ENCODE assay signal across 13 mouse cellular contexts in genomic region chr6:52244471-52245039, GRCm38 (mm10). TPM values are rescaled to one million over a fixed set of nuclear protein-coding genes. Genes with fewer than 3 reads are reported as not detected.
DNase-seq lines count a peak whose midpoint lies in the region; ATAC-seq and TF ChIP-seq lines count a peak whose summit lies in the region.
"Had no signal": no experiment of that assay in that cellular context is flagged by ENCODE, and none has a peak within 500 bp of the region (broad histone marks: within the 10 kb centered on the region; RNA-seq: fewer than 3 reads in every experiment).

No protein-coding gene starts in this region.

- H3K9ac ChIP-seq in lung, postnatal 0 days (replicated peaks; ENCODE audit: low read depth) = no peak overlapping the region
- H3K9ac ChIP-seq in intestine, postnatal 0 days (ENCODE audit: low read depth, low read length) = peak overlapping the region; percentile 8; the same call in 1 of the 2 replicates
- H3K9ac ChIP-seq in neural tube, embryonic 15.5 days (replicated peaks) = peak overlapping the region; percentile 46
- H3K9ac ChIP-seq: forebrain, embryonic 13.5 days had no signal

- H3K27ac ChIP-seq in lung, postnatal 0 days (ENCODE audit: low read length) = no peak overlapping the region
- no peak overlapping the region for H3K27ac ChIP-seq in intestine, postnatal 0 days (ENCODE audit: low read depth, low read length)
- peak overlapping the region; percentile 76 for H3K27ac ChIP-seq in neural tube, embryonic 15.5 days (replicated peaks)
- H3K27ac ChIP-seq: forebrain, embryonic 13.5 days had no signal

- H3K9me3 ChIP-seq in lung, postnatal 0 days (ENCODE audit: low read length) = no peaks in the 10 kb centered on the region
- H3K9me3 ChIP-seq in intestine, postnatal 0 days (ENCODE audit: control insufficient read depth) = no peaks in the 10 kb centered on the region
- H3K9me3 ChIP-seq in neural tube, embryonic 15.5 days (replicated peaks) = no peaks in the 10 kb centered on the region
- H3K9me3 ChIP-seq: forebrain, embryonic 13.5 days had no signal

- H3K4me1 ChIP-seq in lung, postnatal 0 days (ENCODE audit: insufficient read depth, low read depth, low read length) = no peaks in the 10 kb centered on the region; the same call in 1 of the 2 replicates
- no peaks in the 10 kb centered on the region for H3K4me1 ChIP-seq in intestine, postnatal 0 days (replicated peaks; ENCODE audit: control insufficient read depth, insufficient read depth, low read length)
- 0 out of 2 replicates have a peak, but pooled peaks cover 13% of the 10 kb centered on the region for H3K4me1 ChIP-seq in neural tube, embryonic 15.5 days

- no peak for TF ChIP-seq EP300 in lung, postnatal 0 days (IDR thresholded peaks at IDR 0.05)

- ATAC-seq in lung, postnatal 0 days = no peak
- no peak for ATAC-seq in intestine, postnatal 0 days
- no peak for ATAC-seq in neural tube, embryonic 15.5 days (ENCODE audit: low FRiP score)
- ATAC-seq: forebrain, embryonic 13.5 days had no signal

- H3K27me3 ChIP-seq in lung, postnatal 0 days (replicated peaks; ENCODE audit: insufficient read depth, low read length) = peaks cover 95% of the 10 kb centered on the region
- peaks cover 100% of the 10 kb centered on the region for H3K27me3 ChIP-seq in intestine, postnatal 0 days (replicated peaks; ENCODE audit: control insufficient read depth, insufficient read depth, low read length)
- peaks cover 70% of the 10 kb centered on the region for H3K27me3 ChIP-seq in neural tube, embryonic 15.5 days (replicated peaks)

- WGBS in lung, postnatal 0 days = 3% methylated on average over 23 of the region's 23 CpGs
- 3% methylated on average over 23 of the region's 23 CpGs for WGBS in intestine, postnatal 0 days
- 2% methylated on average over 23 of the region's 23 CpGs for WGBS in neural tube, embryonic 15.5 days

- DNase-seq in heart, adult 11 months = peak; percentile 79
- no peak for DNase-seq in heart, postnatal 4 days
- no peak for DNase-seq in lung, postnatal 0 days (ENCODE audit: low spot score)
- no peak for DNase-seq in lung, postnatal 14 days
- DNase-seq in layer of hippocampus, postnatal 10 days (ENCODE audit: low spot score in 2 of 2) = no peak
- no peak for DNase-seq in layer of hippocampus, postnatal 14 days (ENCODE audit: low spot score in 2 of 2)
- DNase-seq: cerebellum, postnatal 25 days; left cerebral cortex, postnatal 4 days had no signal

- TF ChIP-seq CTCF in lung, postnatal 0 days (IDR thresholded peaks at IDR 0.05) = no peak
- TF ChIP-seq CTCF in intestine, postnatal 0 days (IDR thresholded peaks at IDR 0.05; ENCODE audit: low read depth) = no peak

- H3K4me2 ChIP-seq in lung, postnatal 0 days (replicated peaks; ENCODE audit: low read depth, low read length) = 0 out of 2 replicates have a peak overlapping the region, but pooled peaks have one; percentile 5
- peak overlapping the region; percentile 40 for H3K4me2 ChIP-seq in intestine, postnatal 0 days (replicated peaks; ENCODE audit: low read depth)
- H3K4me2 ChIP-seq in neural tube, embryonic 15.5 days = peak overlapping the region; percentile 50
- H3K4me2 ChIP-seq: forebrain, embryonic 13.5 days had no signal

- H3K36me3 ChIP-seq in lung, postnatal 0 days (ENCODE audit: insufficient read depth, low read length) = no peaks in the 10 kb centered on the region
- no peaks in the 10 kb centered on the region; the same call in 1 of the 2 replicates for H3K36me3 ChIP-seq in intestine, postnatal 0 days (ENCODE audit: control insufficient read depth, insufficient read depth)
- no peaks in the 10 kb centered on the region for H3K36me3 ChIP-seq in neural tube, embryonic 15.5 days

- no peak overlapping the region; the same call in 1 of the 2 replicates for H3K4me3 ChIP-seq in lung, postnatal 0 days (ENCODE audit: low read depth, low read length)
- peak overlapping the region; percentile 30 for H3K4me3 ChIP-seq in intestine, postnatal 0 days (ENCODE audit: low read depth, low read length)
- H3K4me3 ChIP-seq in neural tube, embryonic 15.5 days (replicated peaks) = peak overlapping the region; percentile 40
- H3K4me3 ChIP-seq: forebrain, embryonic 13.5 days had no signal

RNA-seq across cellular contexts. Expression of gene Hoxa11, which starts 1.1 kb away (rescaled TPM):
- total RNA-seq in heart, postnatal 4 days (2021) = not detected
- not detected in 2 replicates for polyA plus RNA-seq in lung, postnatal 0 days (2015; fragmentation: Nextera tagmentation; extraction: Ambion mirVana)
- 1.1 TPM in 1 of 2 replicates, not detected in the other for polyA plus RNA-seq in intestine, postnatal 0 days (2015; fragmentation: Nextera tagmentation; extraction: Ambion mirVana)
- 4.3 and 9.6 TPM in 2 replicates for polyA plus RNA-seq in neural tube, embryonic 15.5 days (2015; fragmentation: Nextera tagmentation; extraction: Ambion mirVana)
- not detected for total RNA-seq in layer of hippocampus, postnatal 10 days (2021)
- total RNA-seq in layer of hippocampus, postnatal 14 days (2021) = not detected
- total RNA-seq: granulocyte monocyte progenitor cell, adult 5-6 weeks; left cerebral cortex, postnatal 4 days had no signal
- polyA plus RNA-seq: large intestine, adult 2 months had no signal

RNA-seq across cellular contexts. Expression of gene Hoxa10, which starts 3.9 kb away (rescaled TPM):
- total RNA-seq in heart, postnatal 4 days (2021) = not detected
- polyA plus RNA-seq in lung, postnatal 0 days (2015; fragmentation: Nextera tagmentation; extraction: Ambion mirVana) = not detected in 2 replicates
- polyA plus RNA-seq in intestine, postnatal 0 days (2015; fragmentation: Nextera tagmentation; extraction: Ambion mirVana) = 0.17 and 7.8 TPM in 2 replicates
- 48.9 and 69.7 TPM in 2 replicates for polyA plus RNA-seq in neural tube, embryonic 15.5 days (2015; fragmentation: Nextera tagmentation; extraction: Ambion mirVana)
- not detected for total RNA-seq in layer of hippocampus, postnatal 10 days (2021)
- not detected for total RNA-seq in layer of hippocampus, postnatal 14 days (2021)
- total RNA-seq: left cerebral cortex, postnatal 4 days had no signal

RNA-seq across cellular contexts. Expression of gene Hoxa9, which starts 13.7 kb away (rescaled TPM):
- not detected for total RNA-seq in heart, postnatal 4 days (2021)
- polyA plus RNA-seq in lung, postnatal 0 days (2015; fragmentation: Nextera tagmentation; extraction: Ambion mirVana) = 0.06 and 0.07 TPM in 2 replicates
- polyA plus RNA-seq in intestine, postnatal 0 days (2015; fragmentation: Nextera tagmentation; extraction: Ambion mirVana) = 1.1 and 3.0 TPM in 2 replicates
- 64.3 and 77.5 TPM in 2 replicates for polyA plus RNA-seq in neural tube, embryonic 15.5 days (2015; fragmentation: Nextera tagmentation; extraction: Ambion mirVana)
- not detected for total RNA-seq in layer of hippocampus, postnatal 10 days (2021)
- not detected for total RNA-seq in layer of hippocampus, postnatal 14 days (2021)
- total RNA-seq: left cerebral cortex, postnatal 4 days had no signal
- polyA plus RNA-seq: forebrain, embryonic 13.5 days had no signal

RNA-seq across cellular contexts. Expression of gene Hoxa13, which starts 16.1 kb away (rescaled TPM):
- total RNA-seq in heart, postnatal 4 days (2021) = not detected
- 0.12 TPM in 1 of 2 replicates, not detected in the other for polyA plus RNA-seq in lung, postnatal 0 days (2015; fragmentation: Nextera tagmentation; extraction: Ambion mirVana)
- not detected in 2 replicates for polyA plus RNA-seq in intestine, postnatal 0 days (2015; fragmentation: Nextera tagmentation; extraction: Ambion mirVana)
- 0.08 and 0.26 TPM in 2 replicates for polyA plus RNA-seq in neural tube, embryonic 15.5 days (2015; fragmentation: Nextera tagmentation; extraction: Ambion mirVana)
- total RNA-seq in layer of hippocampus, postnatal 10 days (2021) = not detected
- not detected for total RNA-seq in layer of hippocampus, postnatal 14 days (2021)
- total RNA-seq: granulocyte monocyte progenitor cell, adult 5-6 weeks; left cerebral cortex, postnatal 4 days had no signal
- polyA plus RNA-seq: forebrain, embryonic 13.5 days; large intestine, adult 2 months had no signal

RNA-seq across cellular contexts. Expression of gene Hoxa7, which starts 22.9 kb away (rescaled TPM):
- total RNA-seq in heart, postnatal 4 days (2021) = under 1 TPM in 1 of 2 experiments, not detected in 1; 0.20 TPM
- polyA plus RNA-seq in lung, postnatal 0 days (2015; fragmentation: Nextera tagmentation; extraction: Ambion mirVana) = 7.5 and 8.7 TPM in 2 replicates
- polyA plus RNA-seq in intestine, postnatal 0 days (2015; fragmentation: Nextera tagmentation; extraction: Ambion mirVana) = 5.6 and 6.2 TPM in 2 replicates
- polyA plus RNA-seq in neural tube, embryonic 15.5 days (2015; fragmentation: Nextera tagmentation; extraction: Ambion mirVana) = 86.8 and 109 TPM in 2 replicates
- not detected for total RNA-seq in layer of hippocampus, postnatal 10 days (2021)
- total RNA-seq in layer of hippocampus, postnatal 14 days (2021) = under 1 TPM; 0.16 to 0.45 TPM
- total RNA-seq: left cerebral cortex, postnatal 4 days had no signal
- polyA plus RNA-seq: forebrain, embryonic 13.5 days had no signal
